In the genomic region with DNA sequence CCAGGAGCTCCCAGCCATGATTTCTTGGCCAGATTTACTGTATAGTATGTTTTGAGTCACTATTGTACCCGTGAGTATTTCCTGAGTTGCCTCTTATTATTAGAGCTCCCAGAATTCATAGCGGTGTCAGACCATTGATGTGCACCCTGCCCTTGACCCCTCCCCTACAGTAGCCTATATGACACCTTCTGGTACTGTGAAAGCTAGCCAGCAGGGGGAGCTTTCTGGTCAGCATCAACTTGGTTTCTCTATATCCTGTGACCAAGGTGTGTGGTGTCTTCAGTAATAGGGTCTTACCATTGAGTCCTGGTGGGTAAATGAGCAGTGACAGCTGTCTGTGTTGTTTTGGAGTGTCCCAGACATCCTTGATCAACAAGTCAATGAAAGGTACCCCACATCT, we compare ENCODE assay signal across 10 mouse cellular contexts. TPM values are rescaled to one million over a fixed set of nuclear protein-coding genes. Genes with fewer than 3 reads are reported as not detected.
DNase-seq lines count a peak whose midpoint lies in the region; ATAC-seq and TF ChIP-seq lines count a peak whose summit lies in the region.
"Had no signal": no experiment of that assay in that cellular context is flagged by ENCODE, and none has a peak within 500 bp of the region (broad histone marks: within the 10 kb centered on the region; RNA-seq: fewer than 3 reads in every experiment).

No protein-coding gene starts in this region.

- H3K27ac ChIP-seq in midbrain, postnatal 0 days (ENCODE audit: low read depth, low read length) = no peak overlapping the region
- H3K27ac ChIP-seq: embryonic facial prominence, embryonic 13.5 days; limb, embryonic 13.5 days had no signal

- peak; percentile 65 for TF ChIP-seq CTCF in midbrain, postnatal 0 days (IDR thresholded peaks at IDR 0.05)

- no peaks in the 10 kb centered on the region for H3K27me3 ChIP-seq in midbrain, postnatal 0 days (ENCODE audit: insufficient read depth, low read length)

- H3K36me3 ChIP-seq in midbrain, postnatal 0 days (ENCODE audit: insufficient read depth, low read length) = no peaks in the 10 kb centered on the region
- H3K36me3 ChIP-seq: embryonic facial prominence, embryonic 13.5 days; limb, embryonic 13.5 days had no signal

- WGBS in midbrain, postnatal 0 days = 27% methylated on average over 2 of the region's 2 CpGs

- peak; percentile 33 for DNase-seq in layer of hippocampus, adult 11-12 months (ENCODE audit: low spot score)
- no peak for DNase-seq in layer of hippocampus, postnatal 14 days (ENCODE audit: low spot score in 2 of 2)
- peak; percentile 14 for DNase-seq in adipocyte (ENCODE audit: low spot score)
- DNase-seq in embryo, embryonic 11.5 days (ENCODE audit: low read depth, low spot score) = peak; percentile 23
- DNase-seq in kidney, adult 9 months = peak; percentile 38
- DNase-seq in midbrain, postnatal 0 days (ENCODE audit: low spot score) = peak; percentile 58
- DNase-seq in right cerebral cortex, postnatal 10 days (ENCODE audit: low spot score in 2 of 2) = no peak

- H3K4me3 ChIP-seq in midbrain, postnatal 0 days (ENCODE audit: low read depth, low read length) = no peak overlapping the region
- H3K4me3 ChIP-seq: embryonic facial prominence, embryonic 13.5 days; limb, embryonic 13.5 days had no signal

- H3K9me3 ChIP-seq in midbrain, postnatal 0 days (ENCODE audit: low read length) = no peaks in the 10 kb centered on the region
- H3K9me3 ChIP-seq: embryonic facial prominence, embryonic 13.5 days; limb, embryonic 13.5 days had no signal

- no peak overlapping the region for H3K9ac ChIP-seq in midbrain, postnatal 0 days (replicated peaks; ENCODE audit: low read length, poor library complexity, severe bottlenecking)
- H3K9ac ChIP-seq: embryonic facial prominence, embryonic 13.5 days; limb, embryonic 13.5 days had no signal

- H3K4me1 ChIP-seq in midbrain, postnatal 0 days (ENCODE audit: insufficient read depth, low read length) = no peaks in the 10 kb centered on the region

- no peak overlapping the region for H3K4me2 ChIP-seq in midbrain, postnatal 0 days (ENCODE audit: low read depth, low read length, poor library complexity, severe bottlenecking)
- H3K4me2 ChIP-seq: embryonic facial prominence, embryonic 13.5 days; limb, embryonic 13.5 days had no signal

- peak; percentile 44 for ATAC-seq in CD4-positive, CD25-positive, alpha-beta regulatory T cell, adult 4 months
- ATAC-seq in midbrain, postnatal 0 days (ENCODE audit: low FRiP score) = no peak

RNA-seq across cellular contexts. Expression of a gene that starts 18.4 kb away (rescaled TPM):
- total RNA-seq in layer of hippocampus, postnatal 14 days (2021) = not detected
- polyA plus RNA-seq in CD4-positive, CD25-positive, alpha-beta regulatory T cell, adult 4 months (2017; shearing (Covaris generic)) = not detected
- total RNA-seq in midbrain, postnatal 0 days (2014; rRNA removed) = not detected in 2 replicates
- polyA plus RNA-seq in midbrain, postnatal 0 days (2015; fragmentation: Nextera tagmentation; extraction: Ambion mirVana) = not detected in 2 replicates
- polyA plus RNA-seq: embryonic facial prominence, embryonic 13.5 days; limb, embryonic 13.5 days had no signal

Comparison
In these comparisons a context has a peak if more than half of its experiments do, and no peak if none do; other contexts are left out.
1. DNase-seq: peak in layer of hippocampus, adult 11-12 months (single experiment), adipocyte (single experiment), embryo, embryonic 11.5 days (single experiment), kidney, adult 9 months (single experiment) and midbrain, postnatal 0 days (single experiment); none in layer of hippocampus, postnatal 14 days (0 of 2) and right cerebral cortex, postnatal 10 days (0 of 2).